Mouse (Mus musculus) lung, postnatal 0 days (tissue): ENCODE results near the gene S1pr2. TPM values are rescaled to one million over a fixed set of nuclear protein-coding genes. Genes with fewer than 3 reads are reported as not detected.
A peak's percentile ranks its signal among the peaks of the same experiment; 100 is the strongest.

Experiments
- ATAC-seq: fragments of 200-750 bp; cut with Nextera tagmentation; 2 replicates; pipeline ENCODE4 v1.8.0; 2017; ENCODE audit warnings: moderate library complexity
- DNase-seq: peaks from one replicate; pipeline ENCODE4 v3.0.0-alpha.2; 2016; ENCODE audit warnings: low spot score
- H3K27ac ChIP-seq: fragments of 300-500 bp; sonication (generic); 2 replicates; pipeline ENCODE4 v1.5.1; 2014; ENCODE audit warnings: antibody characterized with exemption, mild to moderate bottlenecking, low read length, mixed read lengths
- H3K27me3 ChIP-seq: fragments of 300-500 bp; sonication (generic); replicated peaks from 2 replicates; pipeline ENCODE4 v1.6.1; 2014; ENCODE audit warnings: low read length, mixed read lengths; ENCODE audit not compliant: insufficient read depth
- H3K36me3 ChIP-seq: fragments of 300-500 bp; sonication (generic); 2 replicates; pipeline ENCODE4 v1.6.1; 2014; ENCODE audit warnings: low read length, mixed read lengths; ENCODE audit not compliant: insufficient read depth
- H3K4me1 ChIP-seq: fragments of 300-500 bp; sonication (generic); 2 replicates; pipeline ENCODE4 v1.6.1; 2014; ENCODE audit warnings: antibody characterized with exemption, low read depth, low read length, mixed read lengths; ENCODE audit not compliant: insufficient read depth
- H3K4me2 ChIP-seq: fragments of 300-500 bp; sonication (generic); replicated peaks from 2 replicates; pipeline ENCODE4 v1.6.1; 2014; ENCODE audit warnings: low read depth, mild to moderate bottlenecking, low read length, moderate library complexity, mixed read lengths
- H3K4me3 ChIP-seq: fragments of 300-500 bp; sonication (generic); 2 replicates; pipeline ENCODE4 v1.5.1; 2014; ENCODE audit warnings: low read depth, low read length
- H3K9ac ChIP-seq: fragments of 300-500 bp; sonication (generic); replicated peaks from 2 replicates; pipeline ENCODE4 v1.6.1; 2014; ENCODE audit warnings: low read depth, mild to moderate bottlenecking
- H3K9me3 ChIP-seq: fragments of 300-500 bp; sonication (generic); 2 replicates; pipeline ENCODE4 v1.6.1; 2016; ENCODE audit warnings: low read length, mixed read lengths
- CTCF ChIP-seq: IDR thresholded peaks from 2 replicates; pipeline ENCODE4 v1.5.1; 2016; ENCODE audit warnings: antibody characterized with exemption, mild to moderate bottlenecking
- EP300 ChIP-seq: IDR thresholded peaks from 2 replicates; pipeline ENCODE4 v1.6.1; 2016; ENCODE audit warnings: antibody characterized with exemption, mild to moderate bottlenecking, control low read depth
- WGBS: fragments of 180-500 bp; shearing (Covaris S2); extraction: QIAGEN DNeasy Blood & Tissue Kit; methylation state at CpG from one replicate; pipeline ENCODE4 v1.1.7; 2014; 5-methylcytosine and 5-hydroxymethylcytosine counted together
- polyA plus RNA-seq: library from polyadenylated mRNA; unstranded; fragments of >200 nt; fragmentation: Nextera tagmentation; extraction: Ambion mirVana; gene quantifications from 2 replicates; pipeline ENCODE4 v1.2.1, GENCODE M21; 2015

Gene S1pr2
- polyA plus RNA-seq, 1 experiment from 2014 or later = 62.3 TPM

DNA sequence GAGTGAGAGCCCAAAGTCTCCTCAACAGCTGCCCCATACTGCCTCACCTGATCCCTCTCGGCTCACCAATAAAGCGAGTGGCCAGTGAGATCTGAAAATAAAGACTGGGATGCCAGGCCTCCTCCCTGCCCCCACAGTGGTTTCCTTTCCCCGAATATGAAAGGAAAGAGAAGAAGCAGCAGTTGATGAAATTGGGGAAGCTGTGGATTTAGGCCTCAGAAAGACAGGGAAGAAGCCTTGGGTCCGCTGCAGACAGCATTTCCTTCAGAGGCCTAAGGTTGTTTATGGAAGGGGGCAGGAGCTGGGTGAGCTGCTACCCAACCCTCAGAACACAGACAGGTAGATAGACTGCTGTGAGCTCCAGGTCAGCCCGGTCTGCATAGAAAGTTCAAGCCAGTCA is 9.8 kb downstream of the S1pr2 start:
- H3K36me3 ChIP-seq = peaks cover 23% of the 10 kb centered on the region; the same call in 1 of the 2 replicates
- TF ChIP-seq CTCF (no peak), EP300 (no peak)
- no peaks in the 10 kb centered on the region for H3K9me3 ChIP-seq
- 77% methylated on average over 5 of the region's 5 CpGs for WGBS
- ATAC-seq (no peak), DNase-seq (no peak)
- H3K4me2 ChIP-seq = no peak overlapping the region
- H3K27ac ChIP-seq = no peak overlapping the region
- no peak overlapping the region for H3K4me3 ChIP-seq
- H3K4me1 ChIP-seq = no peaks in the 10 kb centered on the region; the same call in 1 of the 2 replicates
- no peak overlapping the region for H3K9ac ChIP-seq
- H3K27me3 ChIP-seq = no peaks in the 10 kb centered on the region

DNA sequence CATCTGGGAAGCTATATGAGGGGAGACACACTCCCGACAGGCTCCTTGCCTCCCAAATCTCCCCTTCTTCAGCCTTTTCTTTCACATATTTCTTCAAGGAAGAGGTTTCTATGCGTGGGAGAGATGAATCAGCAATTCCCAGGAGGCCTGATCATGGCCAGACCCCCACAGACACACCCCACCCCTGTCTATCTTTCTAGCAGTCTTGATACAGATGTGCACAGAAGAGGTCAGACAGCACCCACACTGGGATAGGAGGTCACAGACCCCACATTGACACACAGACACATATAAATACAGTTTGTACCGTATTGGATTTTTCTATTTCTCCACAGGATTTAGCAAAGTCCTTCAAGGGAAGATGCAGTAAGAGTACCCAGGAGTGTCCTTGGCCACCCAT is 10.6 kb downstream of the S1pr2 start:
- Histone ChIP-seq H3K36me3 (peaks cover 23% of the 10 kb centered on the region; the same call in 1 of the 2 replicates), H3K27ac (no peak overlapping the region)
- 83% methylated on average over 3 of the region's 3 CpGs for WGBS

DNA sequence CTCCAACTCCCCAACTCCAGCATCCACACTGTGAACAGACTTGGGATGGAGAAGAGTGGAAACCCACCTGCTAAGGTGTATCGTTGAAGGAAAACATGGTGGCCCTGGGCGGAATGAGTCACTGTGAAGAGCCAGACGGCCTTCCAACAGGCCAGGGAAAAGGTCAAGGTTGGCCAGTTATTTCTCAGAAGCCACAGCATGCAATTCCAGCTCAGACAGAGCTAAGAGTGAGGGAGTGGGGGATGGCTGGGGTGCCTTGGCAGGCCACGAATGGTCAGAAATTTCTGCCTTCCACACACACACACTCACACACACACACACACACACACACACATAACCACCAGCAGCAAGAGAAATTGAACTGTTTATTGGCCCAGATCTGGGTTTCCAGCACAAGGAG is 11.0 kb downstream of the S1pr2 start:
- no peak overlapping the region for H3K4me2 ChIP-seq
- no peak overlapping the region for H3K27ac ChIP-seq
- H3K27me3 ChIP-seq = no peaks in the 10 kb centered on the region
- 78% methylated on average over 4 of the region's 4 CpGs for WGBS
- H3K4me1 ChIP-seq = no peaks in the 10 kb centered on the region
- H3K9ac ChIP-seq = no peak overlapping the region
- H3K9me3 ChIP-seq = no peaks in the 10 kb centered on the region
- no peak for DNase-seq
- ATAC-seq = no peak
- TF ChIP-seq CTCF = no peak
- no peak for TF ChIP-seq EP300
- H3K4me3 ChIP-seq = no peak overlapping the region
- H3K36me3 ChIP-seq = peaks cover 23% of the 10 kb centered on the region; the same call in 1 of the 2 replicates

More for the DNA sequence above, 10.6 kb downstream of the S1pr2 start:
- Histone ChIP-seq H3K4me2 (no peak overlapping the region), H3K9me3 (no peaks in the 10 kb centered on the region), H3K27me3 (no peaks in the 10 kb centered on the region), H3K4me3 (no peak overlapping the region), H3K4me1 (no peaks in the 10 kb centered on the region; the same call in 1 of the 2 replicates), H3K9ac (no peak overlapping the region)
- DNase-seq (no peak), ATAC-seq (no peak)
- TF ChIP-seq EP300 (no peak), CTCF (no peak)

DNA sequence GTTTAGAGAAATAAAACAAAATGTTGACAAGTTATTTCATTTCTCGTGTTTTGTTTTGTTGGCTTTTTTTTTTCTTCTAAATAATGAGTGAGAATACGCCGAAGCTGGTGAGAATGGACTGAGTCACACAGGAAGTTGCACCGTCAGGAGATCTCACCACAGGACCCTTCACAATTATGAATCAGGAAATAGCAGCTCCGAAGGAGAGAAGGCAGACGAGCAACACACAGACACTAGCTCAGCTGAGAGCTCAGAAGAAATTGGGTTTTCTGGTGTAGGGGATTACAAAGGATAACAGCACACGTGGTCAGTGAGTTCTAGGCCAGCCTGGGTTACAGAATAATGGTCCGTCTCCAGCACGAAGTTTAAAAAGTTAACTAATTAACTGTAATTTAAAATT is 15.0 kb downstream of the S1pr2 start:
- TF ChIP-seq CTCF (no peak), EP300 (no peak)
- ATAC-seq = no peak

DNA sequence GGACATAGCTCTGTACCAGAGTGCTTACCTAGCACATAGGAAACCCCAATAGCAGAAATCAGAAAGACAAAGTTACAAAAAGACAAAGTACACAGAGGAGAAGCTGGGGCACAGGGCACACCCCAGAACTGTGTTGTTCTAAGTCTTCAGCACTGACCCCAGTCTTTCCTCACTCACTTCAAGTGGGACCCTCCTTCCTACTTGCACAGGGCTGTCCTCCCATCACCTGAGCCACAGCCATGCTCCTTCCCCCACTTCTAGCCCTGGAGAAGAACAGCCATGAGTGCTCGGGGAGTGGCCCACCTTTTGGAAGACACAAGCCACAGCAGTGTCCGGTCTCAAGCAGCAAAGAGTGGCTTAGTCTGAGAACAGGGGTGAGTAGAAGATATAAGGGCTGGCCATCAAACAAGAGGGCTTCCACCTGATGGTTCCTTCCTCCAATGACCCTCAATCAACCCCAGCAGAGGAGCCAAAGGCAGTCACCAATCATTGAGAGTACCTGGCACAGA is 17.1 kb downstream of the S1pr2 start, which contains the start of gene Dnmt1:
Gene Dnmt1, minus strand, starts transcription at position 459 of the 509 bp plus-strand sequence.
- TF ChIP-seq EP300 = no peak
- no peak for TF ChIP-seq CTCF

More for the DNA sequence above, 15.0 kb downstream of the S1pr2 start:
- WGBS = 54% methylated on average over 9 of the region's 9 CpGs
- Histone ChIP-seq H3K4me1 (no peaks in the 10 kb centered on the region), H3K4me2 (no peak overlapping the region), H3K9ac (no peak overlapping the region), H3K36me3 (no peaks in the 10 kb centered on the region), H3K27me3 (no peaks in the 10 kb centered on the region), H3K4me3 (no peak overlapping the region), H3K9me3 (no peaks in the 10 kb centered on the region), H3K27ac (no peak overlapping the region)
- no peak for DNase-seq

DNA sequence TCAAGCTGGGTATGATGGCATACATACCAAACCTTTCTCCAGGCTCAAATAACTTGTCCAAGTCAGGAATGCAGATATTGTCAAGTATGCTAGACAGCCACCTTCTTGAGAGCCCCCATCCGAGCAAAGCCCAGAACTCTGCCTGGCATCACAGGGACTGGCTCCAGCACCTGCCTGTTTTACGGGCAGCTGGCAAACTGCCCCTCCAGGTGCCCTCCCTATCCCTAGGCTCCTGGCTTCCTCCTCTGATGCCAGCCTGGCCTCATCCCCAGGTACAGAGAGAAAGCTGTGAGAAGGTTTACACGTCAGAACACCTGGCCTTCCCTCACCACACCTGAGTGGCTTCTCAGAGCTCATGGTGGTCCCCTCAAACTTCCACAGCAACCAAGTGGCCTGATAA is 19.6 kb downstream of the S1pr2 start:
- TF ChIP-seq EP300 (no peak; the same call in 1 of the 2 replicates), CTCF (no peak)
- H3K4me2 ChIP-seq = no peak overlapping the region
- no peaks in the 10 kb centered on the region for H3K4me1 ChIP-seq
- H3K36me3 ChIP-seq = no peaks in the 10 kb centered on the region
- H3K9me3 ChIP-seq = no peaks in the 10 kb centered on the region
- no peak overlapping the region for H3K9ac ChIP-seq
- no peaks in the 10 kb centered on the region for H3K27me3 ChIP-seq
- DNase-seq = peak; percentile 59
- H3K27ac ChIP-seq = 0 out of 2 replicates have a peak overlapping the region, but pooled peaks have one; percentile 20
- peak; percentile 22 for ATAC-seq
- 47% methylated on average over 3 of the region's 3 CpGs for WGBS
- no peak overlapping the region for H3K4me3 ChIP-seq

More for the DNA sequence above, 17.1 kb downstream of the S1pr2 start, which contains the start of gene Dnmt1:
- no peaks in the 10 kb centered on the region for H3K36me3 ChIP-seq
- H3K9ac ChIP-seq = no peak within 1 kb of the TSS
- ATAC-seq = no peak
- no peak within 1 kb of the TSS for H3K4me3 ChIP-seq
- WGBS = 88% methylated on average over 2 of the region's 2 CpGs
- DNase-seq = no peak
- no peak within 1 kb of the TSS for H3K27ac ChIP-seq
- no peak within 1 kb of the TSS for H3K4me2 ChIP-seq
- H3K4me1 ChIP-seq = no peaks in the 10 kb centered on the region
- H3K9me3 ChIP-seq = no peaks in the 10 kb centered on the region
- no peaks in the 10 kb centered on the region for H3K27me3 ChIP-seq
